Mouse (Mus musculus) kidney, embryonic 15.5 days (tissue): ENCODE measurements around the gene Gm3045. TPM values are rescaled to one million over a fixed set of nuclear protein-coding genes. Genes with fewer than 3 reads are reported as not detected.

Experiments
- ATAC-seq: fragments of 200-750 bp; cut with Nextera tagmentation; replicated peaks from 2 replicates; pipeline ENCODE4 v1.8.0; 2017; ENCODE audit warnings: moderate TSS enrichment; ENCODE audit not compliant: low FRiP score
- H3K27ac ChIP-seq: fragments of 300-500 bp; sonication (generic); 2 replicates; pipeline ENCODE4 v1.5.1; 2015; ENCODE audit warnings: mild to moderate bottlenecking, inconsistent platforms
- H3K27me3 ChIP-seq: fragments of 300-500 bp; sonication (generic); 2 replicates; pipeline ENCODE4 v1.6.1; 2015; ENCODE audit warnings: inconsistent platforms
- H3K36me3 ChIP-seq: fragments of 300-500 bp; sonication (generic); 2 replicates; pipeline ENCODE4 v1.6.1; 2015; ENCODE audit warnings: inconsistent platforms
- H3K4me1 ChIP-seq: fragments of 300-500 bp; sonication (generic); 2 replicates; pipeline ENCODE4 v1.6.1; 2015; ENCODE audit warnings: inconsistent platforms
- H3K4me2 ChIP-seq: fragments of 300-500 bp; sonication (generic); 2 replicates; pipeline ENCODE4 v1.6.1; 2015; ENCODE audit warnings: moderate library complexity, mild to moderate bottlenecking, inconsistent platforms
- H3K4me3 ChIP-seq: fragments of 300-500 bp; sonication (generic); replicated peaks from 2 replicates; pipeline ENCODE4 v1.5.1; 2015; ENCODE audit warnings: mild to moderate bottlenecking, inconsistent platforms
- H3K9ac ChIP-seq: fragments of 300-500 bp; sonication (generic); 2 replicates; pipeline ENCODE4 v1.6.1; 2015; ENCODE audit warnings: mild to moderate bottlenecking, inconsistent platforms
- H3K9me3 ChIP-seq: fragments of 300-500 bp; sonication (generic); replicated peaks from 2 replicates; pipeline ENCODE4 v1.6.1; 2016; ENCODE audit warnings: inconsistent platforms
- WGBS: fragments of 180-500 bp; shearing (Covaris S2); methylation state at CpG from one replicate; pipeline ENCODE4 v1.1.7; 2015; ENCODE audit warnings: mixed read lengths; 5-methylcytosine and 5-hydroxymethylcytosine counted together
- polyA plus RNA-seq: library from polyadenylated mRNA; unstranded; fragments of >200 nt; fragmentation: Nextera tagmentation; extraction: Ambion mirVana; gene quantifications from 2 replicates; pipeline ENCODE4 v1.2.1, GENCODE M21; 2015

The Gm3045 gene
- polyA plus RNA-seq, 1 experiment from 2014 or later = not detected

DNA sequence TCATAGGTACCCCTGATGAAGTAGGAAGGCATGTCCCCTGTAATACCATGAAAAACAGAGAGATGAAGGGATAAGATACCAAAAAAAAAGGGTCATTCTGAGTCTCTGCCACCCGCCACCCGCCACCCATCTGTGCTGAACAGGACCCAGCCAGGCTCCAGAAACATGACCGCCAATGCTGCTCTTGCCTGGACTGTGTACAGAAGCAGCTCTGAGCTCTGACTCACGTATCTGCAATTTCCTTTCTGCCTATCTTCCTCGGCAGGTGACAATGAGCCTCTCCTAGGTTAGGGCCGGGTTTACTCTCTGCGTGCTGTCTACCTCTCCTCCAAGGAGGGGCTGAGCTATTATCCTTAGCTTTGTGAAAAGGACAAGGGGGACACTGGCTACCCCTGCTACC is 17.0 kb downstream of the Gm3045 start:
- H3K9ac ChIP-seq = no peak overlapping the region
- no peak for ATAC-seq
- H3K27me3 ChIP-seq = peaks cover 28% of the 10 kb centered on the region
- peaks cover 3% of the 10 kb centered on the region for H3K4me1 ChIP-seq
- no peaks in the 10 kb centered on the region for H3K36me3 ChIP-seq
- no peak overlapping the region for H3K4me3 ChIP-seq
- H3K27ac ChIP-seq = no peak overlapping the region
- no peak overlapping the region for H3K4me2 ChIP-seq
- H3K9me3 ChIP-seq = no peaks in the 10 kb centered on the region
- 71% methylated on average over 7 of the region's 7 CpGs for WGBS

DNA sequence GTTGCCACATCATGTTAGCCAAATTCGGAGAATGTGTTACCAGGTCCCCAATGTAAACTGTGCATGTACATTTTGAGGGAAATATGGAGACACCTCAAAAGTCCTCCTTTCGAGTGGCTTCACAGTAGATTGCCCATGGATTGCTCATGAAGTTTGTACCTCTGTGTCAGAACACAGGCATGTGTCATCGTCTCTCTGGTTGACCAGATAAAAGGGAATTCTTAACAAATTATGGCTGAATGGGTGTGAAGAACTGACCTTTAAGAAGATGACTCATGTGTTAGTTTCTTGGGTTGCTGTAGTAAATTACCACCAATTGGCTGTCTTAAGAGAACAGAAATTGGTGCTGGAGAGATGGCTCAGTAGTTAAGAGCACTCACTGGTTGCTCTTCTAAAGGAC is 17.7 kb downstream of the Gm3045 start:
- WGBS = 86% methylated on average over 3 of the region's 3 CpGs

DNA sequence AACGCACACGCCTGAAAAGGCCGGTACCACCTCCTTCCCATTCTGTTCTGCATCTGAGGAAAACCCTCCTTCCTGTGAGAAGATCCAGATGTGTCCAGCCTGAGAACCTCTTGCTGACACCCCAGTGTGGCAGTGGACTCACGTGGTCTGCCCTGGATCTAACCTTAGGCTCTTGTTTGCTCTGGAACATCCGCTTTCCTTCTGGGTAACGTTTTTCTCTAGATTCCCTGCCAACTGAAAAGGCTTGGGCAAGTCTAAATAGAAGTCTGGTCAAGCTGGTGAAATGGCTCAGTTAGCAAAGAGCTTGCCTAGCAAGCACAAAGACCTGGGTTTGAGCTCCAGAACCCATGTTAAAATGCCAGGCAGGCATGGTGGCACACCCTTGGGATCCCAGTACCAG is 18.6 kb downstream of the Gm3045 start:
- Histone ChIP-seq H3K4me3 (no peak overlapping the region), H3K36me3 (no peaks in the 10 kb centered on the region), H3K9me3 (no peaks in the 10 kb centered on the region), H3K27me3 (peaks cover 12% of the 10 kb centered on the region), H3K27ac (no peak overlapping the region), H3K4me2 (no peak overlapping the region), H3K9ac (no peak overlapping the region), H3K4me1 (no peaks in the 10 kb centered on the region)
- 87% methylated on average over 6 of the region's 6 CpGs for WGBS
- no peak for ATAC-seq

More for the DNA sequence above, 17.7 kb downstream of the Gm3045 start:
- Histone ChIP-seq H3K9me3 (no peaks in the 10 kb centered on the region), H3K4me1 (no peaks in the 10 kb centered on the region), H3K4me3 (no peak overlapping the region), H3K9ac (no peak overlapping the region), H3K27ac (no peak overlapping the region), H3K36me3 (no peaks in the 10 kb centered on the region), H3K27me3 (peaks cover 21% of the 10 kb centered on the region), H3K4me2 (no peak overlapping the region)
- ATAC-seq = no peak

DNA sequence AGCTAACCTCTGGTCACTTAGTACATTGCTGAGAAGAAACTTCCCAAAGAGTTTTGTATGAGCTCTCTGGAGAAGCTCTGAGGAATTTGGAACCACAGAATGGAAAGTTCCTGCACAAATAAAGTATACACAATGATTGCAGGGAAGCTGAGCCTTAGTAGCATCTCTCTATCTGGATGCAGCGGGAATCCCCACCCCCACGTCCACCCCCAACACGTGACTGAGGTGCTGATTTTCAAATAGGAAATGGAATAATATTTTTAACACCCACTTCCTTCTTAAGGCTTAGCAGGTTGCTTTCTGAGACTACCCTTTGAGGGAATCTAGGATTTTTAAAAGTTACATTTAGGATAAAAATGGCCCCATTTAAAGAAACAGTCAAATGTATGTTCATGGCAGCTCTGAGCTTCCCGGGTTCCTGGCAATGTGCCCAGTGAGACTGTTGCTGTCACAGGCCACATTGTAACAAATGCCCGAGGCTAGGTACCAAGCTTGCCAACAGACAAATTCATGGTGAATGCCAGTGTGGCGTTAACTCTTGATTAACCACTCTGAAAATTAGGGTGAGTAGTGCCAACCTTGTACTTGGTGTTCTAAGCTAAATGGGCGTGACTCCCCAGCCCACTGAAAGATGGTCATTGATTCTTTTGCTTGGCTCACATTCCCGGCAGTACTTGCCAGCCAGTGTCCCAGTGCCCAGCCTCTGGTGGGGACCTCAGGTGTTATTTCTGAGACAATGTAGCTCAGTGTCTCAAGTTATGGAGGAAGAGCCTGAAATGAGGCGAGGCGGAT is 23.0 kb downstream of the Gm3045 start:
- no peak for ATAC-seq
- H3K27ac ChIP-seq = no peak overlapping the region
- H3K9ac ChIP-seq = no peak overlapping the region
- H3K9me3 ChIP-seq = no peaks in the 10 kb centered on the region
- H3K36me3 ChIP-seq = no peaks in the 10 kb centered on the region
- H3K4me3 ChIP-seq = no peak overlapping the region
- H3K4me1 ChIP-seq = peaks cover 4% of the 10 kb centered on the region; the same call in 1 of the 2 replicates
- no peaks in the 10 kb centered on the region for H3K27me3 ChIP-seq
- H3K4me2 ChIP-seq = no peak overlapping the region
- 69% methylated on average over 10 of the region's 10 CpGs for WGBS

DNA sequence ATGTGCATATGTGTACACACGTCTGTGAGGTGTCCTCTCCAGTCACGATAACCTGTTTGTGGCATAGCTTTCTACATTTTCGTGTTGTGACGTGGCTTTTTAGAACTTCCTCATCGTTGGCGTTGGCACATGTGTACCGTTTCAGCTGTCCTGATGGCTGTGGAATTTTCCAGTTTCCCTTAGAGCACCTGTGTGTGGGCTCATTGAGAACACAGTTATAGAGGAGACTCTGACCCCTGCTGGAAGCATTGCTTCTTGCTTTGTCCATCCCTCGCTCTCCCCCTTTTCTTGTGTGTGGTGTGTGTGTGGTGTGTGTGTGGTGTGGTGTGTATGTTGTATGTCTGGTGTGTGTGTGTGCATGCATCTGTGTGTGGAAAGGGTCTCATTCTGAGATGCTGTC is 23.6 kb downstream of the Gm3045 start:
- peaks cover 4% of the 10 kb centered on the region; the same call in 1 of the 2 replicates for H3K4me1 ChIP-seq
- H3K9me3 ChIP-seq = no peaks in the 10 kb centered on the region
- 84% methylated on average over 8 of the region's 8 CpGs for WGBS
- H3K9ac ChIP-seq = no peak overlapping the region
- H3K4me2 ChIP-seq = no peak overlapping the region
- H3K27ac ChIP-seq = no peak overlapping the region
- no peaks in the 10 kb centered on the region for H3K36me3 ChIP-seq
- H3K27me3 ChIP-seq = no peaks in the 10 kb centered on the region
- ATAC-seq = no peak
- no peak overlapping the region for H3K4me3 ChIP-seq

DNA sequence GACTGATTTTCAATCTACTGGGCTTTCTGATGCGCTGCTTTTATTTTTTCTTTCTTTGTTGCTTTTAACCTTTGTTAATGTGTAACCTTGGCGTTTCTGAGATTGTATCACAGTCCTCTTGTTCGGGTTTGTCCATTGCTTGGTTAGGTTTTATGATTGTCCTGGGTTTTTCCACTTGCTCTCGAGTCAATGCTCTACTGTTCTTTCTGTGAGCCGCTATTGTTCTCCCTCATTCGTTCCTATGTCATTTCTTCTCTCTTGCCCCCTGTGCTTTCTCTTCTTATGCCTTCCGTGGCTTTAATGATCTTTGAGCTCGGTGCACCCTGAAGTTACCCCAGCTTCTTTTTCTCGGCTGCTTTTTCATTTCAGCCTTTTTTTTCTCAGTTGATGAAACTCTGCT is 31.6 kb downstream of the Gm3045 start:
- peak; percentile 63 for ATAC-seq

DNA sequence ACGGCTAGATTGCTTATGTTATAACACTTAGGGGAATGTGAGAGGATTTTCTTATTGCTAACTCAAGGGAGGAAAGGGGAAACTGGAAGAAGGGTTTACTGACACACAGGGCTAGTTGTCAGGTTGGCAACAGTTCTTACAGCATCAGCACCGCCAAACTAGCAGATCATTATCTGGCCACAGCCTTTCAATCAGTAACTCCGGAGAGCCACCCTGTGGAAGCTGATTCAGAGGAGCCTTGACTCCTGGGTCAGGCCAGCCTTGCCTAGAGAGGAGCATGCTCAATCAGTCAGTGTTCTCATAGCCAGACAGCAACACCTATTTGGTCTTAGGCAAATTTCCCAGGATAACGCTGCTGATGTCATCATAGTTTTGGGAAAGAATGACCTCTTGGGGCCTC is 35.1 kb downstream of the Gm3045 start:
- no peak overlapping the region for H3K4me3 ChIP-seq
- no peak overlapping the region for H3K9ac ChIP-seq
- H3K4me1 ChIP-seq = peaks cover 13% of the 10 kb centered on the region; the same call in 1 of the 2 replicates
- H3K27me3 ChIP-seq = no peaks in the 10 kb centered on the region
- ATAC-seq = no peak
- H3K27ac ChIP-seq = no peak overlapping the region
- no peaks in the 10 kb centered on the region for H3K9me3 ChIP-seq
- no peaks in the 10 kb centered on the region for H3K36me3 ChIP-seq
- WGBS = 76% methylated on average over 4 of the region's 4 CpGs
- no peak overlapping the region for H3K4me2 ChIP-seq

More for the DNA sequence above, 31.6 kb downstream of the Gm3045 start:
- Histone ChIP-seq H3K4me1 (peaks cover 23% of the 10 kb centered on the region; the same call in 1 of the 2 replicates), H3K9me3 (no peaks in the 10 kb centered on the region), H3K4me2 (peak overlapping the region; percentile 38), H3K9ac (no peak overlapping the region), H3K27ac (peak overlapping the region; percentile 74), H3K36me3 (no peaks in the 10 kb centered on the region), H3K4me3 (no peak overlapping the region), H3K27me3 (no peaks in the 10 kb centered on the region)
- WGBS = 44% methylated on average over 9 of the region's 9 CpGs

DNA sequence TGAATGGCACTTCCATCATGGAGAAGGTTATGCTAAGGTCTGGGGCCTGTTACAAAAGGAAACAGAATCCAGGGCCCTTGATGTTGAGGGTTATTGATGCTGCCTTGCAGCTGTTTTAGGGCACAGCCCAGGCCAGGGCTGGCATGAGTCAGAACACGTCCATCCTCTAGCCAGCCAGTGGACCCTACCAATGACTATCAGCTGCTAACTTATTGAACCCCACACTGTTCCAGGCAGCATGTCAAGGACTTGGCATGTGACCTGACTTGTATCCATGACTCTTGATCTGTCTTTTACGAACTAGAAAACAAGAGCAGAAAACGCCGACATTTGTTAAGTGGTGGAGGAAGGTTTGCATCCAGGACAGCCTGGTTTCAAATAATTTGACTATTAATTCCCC is 36.4 kb downstream of the Gm3045 start:
- Histone ChIP-seq H3K27me3 (no peaks in the 10 kb centered on the region), H3K4me3 (no peak overlapping the region), H3K27ac (no peak overlapping the region), H3K9ac (no peak overlapping the region), H3K4me1 (peaks cover 6% of the 10 kb centered on the region; the same call in 1 of the 2 replicates), H3K36me3 (no peaks in the 10 kb centered on the region), H3K9me3 (no peaks in the 10 kb centered on the region), H3K4me2 (no peak overlapping the region)
- no peak for ATAC-seq
- 83% methylated on average over 4 of the region's 4 CpGs for WGBS

DNA sequence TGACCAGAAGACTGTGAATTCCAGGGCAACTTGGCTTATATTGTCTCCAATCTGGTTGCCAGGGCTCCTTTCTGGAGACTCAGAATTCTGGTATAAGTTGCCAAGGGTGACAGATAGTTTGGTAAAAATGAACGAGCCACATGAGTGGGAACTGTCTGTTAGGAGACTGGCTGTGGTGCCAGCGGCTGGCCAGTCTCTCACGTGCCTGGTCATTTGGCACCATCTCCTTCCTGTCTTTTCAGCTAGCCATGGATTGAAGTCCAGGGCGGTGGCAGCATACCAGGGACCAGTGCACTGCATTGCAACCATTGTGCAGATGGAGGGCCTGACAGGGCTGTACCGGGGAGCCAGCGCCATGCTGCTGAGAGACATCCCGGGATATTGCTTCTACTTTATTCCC is 36.9 kb downstream of the Gm3045 start:
- Histone ChIP-seq H3K27ac (no peak overlapping the region), H3K4me1 (peaks cover 3% of the 10 kb centered on the region; the same call in 1 of the 2 replicates), H3K9me3 (no peaks in the 10 kb centered on the region), H3K4me3 (no peak overlapping the region), H3K36me3 (no peaks in the 10 kb centered on the region), H3K27me3 (no peaks in the 10 kb centered on the region), H3K4me2 (no peak overlapping the region), H3K9ac (no peak overlapping the region)
- WGBS = 95% methylated on average over 7 of the region's 7 CpGs
- no peak for ATAC-seq

DNA sequence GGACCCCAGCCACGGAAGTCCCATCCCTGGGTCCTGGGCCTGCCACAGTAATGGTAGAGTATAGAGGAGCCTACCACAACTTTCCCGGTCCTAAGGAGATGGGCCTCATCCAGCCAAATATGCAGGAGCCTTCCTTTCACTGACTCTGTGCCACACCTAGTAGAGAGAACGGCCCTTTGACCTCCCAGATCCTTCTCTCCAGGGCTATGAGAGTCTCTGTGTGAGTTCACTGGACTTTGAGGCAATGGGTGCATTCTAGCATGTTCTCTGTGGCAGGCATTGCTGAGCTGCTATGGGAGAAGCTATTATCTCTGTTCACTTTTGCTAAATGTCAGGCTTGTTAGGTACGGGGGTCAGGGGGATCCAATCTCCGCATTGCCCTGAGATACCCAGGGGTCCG is 37.4 kb downstream of the Gm3045 start:
- ATAC-seq = no peak
- Histone ChIP-seq H3K9me3 (no peaks in the 10 kb centered on the region), H3K4me1 (no peaks in the 10 kb centered on the region), H3K36me3 (no peaks in the 10 kb centered on the region), H3K27ac (no peak overlapping the region), H3K9ac (no peak overlapping the region), H3K27me3 (no peaks in the 10 kb centered on the region), H3K4me2 (no peak overlapping the region), H3K4me3 (no peak overlapping the region)
- 77% methylated on average over 6 of the region's 6 CpGs for WGBS

DNA sequence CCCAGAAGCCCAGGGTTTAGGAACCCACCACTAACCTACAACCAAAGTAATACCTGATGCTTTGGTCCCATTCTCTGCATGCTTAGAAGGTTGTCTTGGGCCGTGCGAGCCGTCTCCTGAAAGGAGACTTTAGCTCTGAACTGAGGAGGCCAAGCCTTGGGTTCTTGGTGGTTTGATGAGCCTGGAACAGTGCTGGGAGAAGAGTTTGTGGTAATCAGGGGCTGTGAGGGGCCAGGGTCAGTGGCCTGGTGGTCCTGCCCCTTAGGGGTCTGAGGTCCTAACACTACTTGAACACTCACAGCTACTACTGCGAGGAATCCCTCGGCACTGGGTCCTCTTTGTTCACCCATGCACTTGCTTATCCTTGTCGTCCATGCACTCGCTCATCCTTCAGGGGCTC is 41.4 kb downstream of the Gm3045 start:
- no peaks in the 10 kb centered on the region for H3K36me3 ChIP-seq

DNA sequence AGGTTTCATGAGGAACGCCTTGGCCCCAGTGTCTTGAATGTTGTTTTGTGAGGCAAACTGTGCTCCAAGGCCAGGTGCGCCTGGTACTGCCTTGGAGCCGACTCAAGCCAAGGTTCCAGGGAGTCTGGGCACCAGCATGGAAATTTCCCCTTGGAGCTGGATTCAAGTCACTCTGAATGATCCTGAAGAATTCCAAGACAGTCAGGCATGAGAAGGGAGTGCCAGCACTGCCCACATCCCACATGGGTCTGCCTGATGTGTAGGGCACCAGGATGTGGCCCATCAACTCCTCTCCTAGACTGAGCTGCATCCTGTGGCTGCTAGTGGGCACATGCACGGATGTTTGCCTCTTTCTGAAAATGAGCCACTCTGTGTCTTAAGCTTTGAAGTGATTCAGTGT is 42.1 kb downstream of the Gm3045 start:
- WGBS = 88% methylated on average over 4 of the region's 4 CpGs
- H3K36me3 ChIP-seq = no peaks in the 10 kb centered on the region

More for the DNA sequence above, 41.4 kb downstream of the Gm3045 start:
- Histone ChIP-seq H3K9me3 (no peaks in the 10 kb centered on the region), H3K9ac (no peak overlapping the region), H3K27ac (no peak overlapping the region), H3K27me3 (no peaks in the 10 kb centered on the region), H3K4me3 (no peak overlapping the region), H3K4me2 (no peak overlapping the region), H3K4me1 (peaks cover 13% of the 10 kb centered on the region)
- 94% methylated on average over 7 of the region's 7 CpGs for WGBS
- no peak for ATAC-seq

DNA sequence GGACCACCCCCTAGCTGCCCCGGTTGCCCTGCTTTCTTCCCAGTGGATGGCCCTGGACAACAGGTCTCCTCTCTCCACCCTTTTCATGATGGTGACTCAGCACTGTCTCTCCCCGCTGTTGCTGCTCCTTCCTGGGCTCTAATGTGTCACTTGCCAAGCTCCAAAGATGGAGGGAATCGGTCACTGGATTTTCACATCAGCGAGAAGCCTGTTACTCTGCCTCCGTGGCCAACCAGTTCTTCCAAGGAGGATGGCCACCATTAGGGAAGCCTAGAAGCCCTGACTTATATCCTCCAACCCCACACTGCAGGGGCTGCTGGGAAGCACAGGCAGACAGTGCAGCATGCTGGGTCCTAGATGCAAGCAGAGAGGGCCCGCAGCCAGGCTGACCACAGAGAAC is 44.8 kb downstream of the Gm3045 start:
- Histone ChIP-seq H3K27me3 (no peaks in the 10 kb centered on the region), H3K9ac (no peak overlapping the region), H3K9me3 (no peaks in the 10 kb centered on the region), H3K4me2 (no peak overlapping the region), H3K4me1 (peaks cover 19% of the 10 kb centered on the region), H3K27ac (peak overlapping the region; percentile 83), H3K36me3 (no peaks in the 10 kb centered on the region), H3K4me3 (no peak overlapping the region)
- ATAC-seq = no peak
- WGBS = 82% methylated on average over 6 of the region's 6 CpGs

More for the DNA sequence above, 42.1 kb downstream of the Gm3045 start:
- no peak overlapping the region for H3K9ac ChIP-seq
- no peak for ATAC-seq
- H3K27me3 ChIP-seq = no peaks in the 10 kb centered on the region
- no peak overlapping the region for H3K4me3 ChIP-seq
- H3K4me2 ChIP-seq = no peak overlapping the region
- H3K27ac ChIP-seq = no peak overlapping the region
- H3K9me3 ChIP-seq = no peaks in the 10 kb centered on the region
- H3K4me1 ChIP-seq = peaks cover 13% of the 10 kb centered on the region
